Mouse (Mus musculus) monocyte, adult 2 months (primary cell): ENCODE measurements around the gene Naip6.
"Not testable (repeated sequence)": the region's sequence is repeated elsewhere in the genome, so short reads cannot be mapped to it uniquely, and the experiment has no call there.

Experiments
- DNase-seq, 2 experiments: peaks; one replicate each; pipeline ENCODE4 v3.0.0; 2022; ENCODE audit warnings: low spot score in 2 of 2, low read depth in 1 of 2

The Naip6 gene

GRCm38 (mm10) chr13:100317256-100317893 is at the start of gene Naip6:
TSS of gene Naip6 (minus strand) at chr13:100317674.
- peak in 1 of 2 experiments; percentile 5 for DNase-seq

- DNase-seq = not testable (repeated sequence)
Observed at GRCm38 (mm10) chr13:100352315-100352714, 34.8 kb upstream of the Naip6 start.

GRCm38 (mm10) chr13:100349510-100350173 is 32.2 kb upstream of the Naip6 start:
- DNase-seq = not testable (repeated sequence)

- no peak for DNase-seq
Observed at GRCm38 (mm10) chr13:100341822-100342221, 24.3 kb upstream of the Naip6 start.

GRCm38 (mm10) chr13:100331728-100332127 is 14.3 kb upstream of the Naip6 start:
- DNase-seq = not testable (repeated sequence)

- DNase-seq = not testable (repeated sequence)
Observed at GRCm38 (mm10) chr13:100328899-100329298, 11.4 kb upstream of the Naip6 start.

- DNase-seq = not testable (repeated sequence)
Observed at GRCm38 (mm10) chr13:100328029-100328428, 10.6 kb upstream of the Naip6 start.

GRCm38 (mm10) chr13:100322266-100322837 is 4.9 kb upstream of the Naip6 start:
- DNase-seq = not testable (repeated sequence)

- no peak for DNase-seq
Observed at GRCm38 (mm10) chr13:100284611-100285010, 32.9 kb downstream of the Naip6 start.

- not testable (repeated sequence) for DNase-seq
Observed at GRCm38 (mm10) chr13:100271474-100272132, 45.9 kb downstream of the Naip6 start.

- not testable (repeated sequence) for DNase-seq
Observed at GRCm38 (mm10) chr13:100256996-100257395, 60.5 kb downstream of the Naip6 start.

GRCm38 (mm10) chr13:100255925-100256324 is 61.5 kb downstream of the Naip6 start:
- DNase-seq = not testable (repeated sequence)

- DNase-seq = not testable (repeated sequence)
Observed at GRCm38 (mm10) chr13:100251897-100252296, 65.6 kb downstream of the Naip6 start.

- DNase-seq = peak; percentile 9 to 10
Observed at GRCm38 (mm10) chr13:100246896-100247519, 70.5 kb downstream of the Naip6 start.

GRCm38 (mm10) chr13:100246223-100246622 is 71.3 kb downstream of the Naip6 start, which contains the start of gene Naip5:
TSS of gene Naip5 (minus strand) at chr13:100246323.
- DNase-seq = not testable (repeated sequence)

- no peak for DNase-seq
Observed at GRCm38 (mm10) chr13:100243702-100244101, 73.8 kb downstream of the Naip6 start.
